Mouse (Mus musculus) E14TG2a.4 (cell line): ENCODE results near the gene Aldh8a1.
"Not testable (repeated sequence)": the region's sequence is repeated elsewhere in the genome, so short reads cannot be mapped to it uniquely, and the experiment has no call there.

Source experiments
- H3K27me3 ChIP-seq: 2 replicates; pipeline ENCODE4 v1.6.1; 2014; ENCODE audit warnings: low read length, control low read depth; ENCODE audit not compliant: insufficient read depth
- H3K36me3 ChIP-seq: 2 replicates; pipeline ENCODE4 v1.6.1; 2014; ENCODE audit warnings: low read length, control low read depth; ENCODE audit not compliant: insufficient read depth
- H3K4me1 ChIP-seq: replicated peaks from 2 replicates; pipeline ENCODE4 v1.6.1; 2014; ENCODE audit warnings: low read depth, low read length, control low read depth
- H3K4me3 ChIP-seq: replicated peaks from 2 replicates; pipeline ENCODE4 v1.5.1; 2014; ENCODE audit warnings: mild to moderate bottlenecking, low read length
- H3K9me3 ChIP-seq: 2 replicates; pipeline ENCODE4 v1.6.1; 2014; ENCODE audit warnings: low read length, control low read depth
- CTCF ChIP-seq: conservative IDR thresholded peaks from 2 replicates; pipeline ENCODE4 v1.5.1; 2014; ENCODE audit warnings: low read length
- NANOG ChIP-seq: IDR thresholded peaks from 2 replicates; pipeline ENCODE4 v1.6.1; 2014; ENCODE audit warnings: borderline replicate concordance, low read length, mixed read lengths
- POU5F1 ChIP-seq: IDR thresholded peaks from 2 replicates; pipeline ENCODE4 v1.6.1; 2014; ENCODE audit warnings: low read length, borderline replicate concordance

Aldh8a1 gene

GRCm38 (mm10) chr10:21385111-21385663 is 8.1 kb downstream of the Aldh8a1 start:
- H3K4me1 ChIP-seq = no peaks in the 10 kb centered on the region; the same call in 1 of the 2 replicates
- no peak overlapping the region for H3K4me3 ChIP-seq
- no peaks in the 10 kb centered on the region for H3K9me3 ChIP-seq
- no peaks in the 10 kb centered on the region for H3K36me3 ChIP-seq
- TF ChIP-seq POU5F1 = no peak
- TF ChIP-seq NANOG = no peak
- no peak for TF ChIP-seq CTCF
- peaks cover 10% of the 10 kb centered on the region for H3K27me3 ChIP-seq

GRCm38 (mm10) chr10:21389075-21389474 is 12.0 kb downstream of the Aldh8a1 start:
- peaks cover 3% of the 10 kb centered on the region; the same call in 1 of the 2 replicates for H3K27me3 ChIP-seq
- TF ChIP-seq NANOG (no peak), CTCF (no peak), POU5F1 (no peak)
- no peak overlapping the region for H3K4me3 ChIP-seq
- H3K4me1 ChIP-seq = no peaks in the 10 kb centered on the region
- no peaks in the 10 kb centered on the region for H3K9me3 ChIP-seq
- H3K36me3 ChIP-seq = no peaks in the 10 kb centered on the region

GRCm38 (mm10) chr10:21390440-21390839 is 13.3 kb downstream of the Aldh8a1 start:
- H3K4me1 ChIP-seq = no peaks in the 10 kb centered on the region
- no peaks in the 10 kb centered on the region for H3K36me3 ChIP-seq
- no peaks in the 10 kb centered on the region for H3K9me3 ChIP-seq
- H3K27me3 ChIP-seq = peaks cover 3% of the 10 kb centered on the region; the same call in 1 of the 2 replicates
- TF ChIP-seq POU5F1 = no peak
- TF ChIP-seq NANOG = no peak
- H3K4me3 ChIP-seq = no peak overlapping the region

GRCm38 (mm10) chr10:21391286-21391685 is 14.2 kb downstream of the Aldh8a1 start:
- peaks cover 3% of the 10 kb centered on the region; the same call in 1 of the 2 replicates for H3K27me3 ChIP-seq
- H3K36me3 ChIP-seq = no peaks in the 10 kb centered on the region
- H3K4me3 ChIP-seq = no peak overlapping the region
- H3K9me3 ChIP-seq = no peaks in the 10 kb centered on the region
- TF ChIP-seq CTCF = no peak
- no peak for TF ChIP-seq POU5F1
- TF ChIP-seq NANOG = no peak
- no peaks in the 10 kb centered on the region for H3K4me1 ChIP-seq

GRCm38 (mm10) chr10:21393390-21393789 is 16.3 kb downstream of the Aldh8a1 start:
- H3K4me1 ChIP-seq = no peaks in the 10 kb centered on the region
- H3K36me3 ChIP-seq = no peaks in the 10 kb centered on the region
- TF ChIP-seq POU5F1 (no peak), NANOG (no peak), CTCF (no peak)
- H3K27me3 ChIP-seq = peaks cover 7% of the 10 kb centered on the region
- H3K9me3 ChIP-seq = no peaks in the 10 kb centered on the region
- no peak overlapping the region for H3K4me3 ChIP-seq

- H3K4me1 ChIP-seq = no peaks in the 10 kb centered on the region
- H3K36me3 ChIP-seq = no peaks in the 10 kb centered on the region
- no peaks in the 10 kb centered on the region for H3K9me3 ChIP-seq
- TF ChIP-seq POU5F1 (no peak), NANOG (no peak), CTCF (no peak)
- H3K27me3 ChIP-seq = peaks cover 7% of the 10 kb centered on the region
- H3K4me3 ChIP-seq = no peak overlapping the region
Measured at GRCm38 (mm10) chr10:21395426-21396139, 18.5 kb downstream of the Aldh8a1 start.

- H3K9me3 ChIP-seq, H3K36me3 ChIP-seq, H3K27me3 ChIP-seq, H3K4me1 ChIP-seq, H3K4me3 ChIP-seq: not testable (repeated sequence)
Measured at GRCm38 (mm10) chr10:21398873-21399425, 21.9 kb downstream of the Aldh8a1 start.

- Histone ChIP-seq H3K4me1 (no peaks in the 10 kb centered on the region), H3K9me3 (no peaks in the 10 kb centered on the region), H3K36me3 (no peaks in the 10 kb centered on the region), H3K27me3 (peaks cover 4% of the 10 kb centered on the region; the same call in 1 of the 2 replicates), H3K4me3 (no peak overlapping the region)
- TF ChIP-seq NANOG = no peak
- no peak for TF ChIP-seq CTCF
- TF ChIP-seq POU5F1 = no peak
Measured at GRCm38 (mm10) chr10:21399622-21400021, 22.5 kb downstream of the Aldh8a1 start.
